Mouse (Mus musculus): ENCODE results near the gene Mad1l1. TPM values are rescaled to one million over a fixed set of nuclear protein-coding genes. Genes with fewer than 3 reads are reported as not detected.

Mad1l1 gene
- polyA plus RNA-seq, 1 experiment, result 18.3 TPM

GRCm38 (mm10) chr5:140052405-140052804, 268.9 kb downstream of the Mad1l1 start:
- Histone ChIP-seq H3K36me3 (ENCODE audit: control insufficient read depth, insufficient read depth, low read length) (no peaks in the 10 kb centered on the region), H3K27ac (ENCODE audit: insufficient read depth, low read length) (no peak overlapping the region), H3K4me3 (ENCODE audit: extremely low read depth, insufficient read depth, insufficient read length) (no peak overlapping the region), H3K27me3 (ENCODE audit: control insufficient read depth, insufficient read depth, low read length) (no peaks in the 10 kb centered on the region), H3K4me1 (ENCODE audit: control insufficient read depth, insufficient read depth, insufficient read length) (0 out of 2 replicates have a peak, but pooled peaks cover 4% of the 10 kb centered on the region)
- TF ChIP-seq POLR2A (IDR thresholded peaks at IDR 0.05; ENCODE audit: low read depth, low read length) (no peak), CTCF (IDR thresholded peaks at IDR 0.05; ENCODE audit: extremely low read depth, insufficient read depth, insufficient read length, insufficient replicate concordance) (no peak)
- DNase-seq (ENCODE audit: low read depth in 1 of 2, low spot score in 2 of 2), result no peak
- 96% methylated on average over 3 of the region's 3 CpGs for WGBS

GRCm38 (mm10) chr5:140045453-140045852, 275.9 kb downstream of the Mad1l1 start:
- Histone ChIP-seq H3K36me3 (ENCODE audit: control insufficient read depth, insufficient read depth, low read length) (no peaks in the 10 kb centered on the region), H3K27ac (ENCODE audit: insufficient read depth, low read length) (no peak overlapping the region), H3K4me1 (ENCODE audit: control insufficient read depth, insufficient read depth, insufficient read length) (no peaks in the 10 kb centered on the region), H3K27me3 (ENCODE audit: control insufficient read depth, insufficient read depth, low read length) (no peaks in the 10 kb centered on the region), H3K4me3 (ENCODE audit: extremely low read depth, insufficient read depth, insufficient read length) (no peak overlapping the region)
- no peak for TF ChIP-seq POLR2A (IDR thresholded peaks at IDR 0.05; ENCODE audit: low read depth, low read length)
- TF ChIP-seq CTCF (IDR thresholded peaks at IDR 0.05; ENCODE audit: extremely low read depth, insufficient read depth, insufficient read length, insufficient replicate concordance), result no peak
- 90% methylated on average over 2 of the region's 2 CpGs for WGBS
- no peak for DNase-seq (ENCODE audit: low read depth in 1 of 2, low spot score in 2 of 2)

DNA sequence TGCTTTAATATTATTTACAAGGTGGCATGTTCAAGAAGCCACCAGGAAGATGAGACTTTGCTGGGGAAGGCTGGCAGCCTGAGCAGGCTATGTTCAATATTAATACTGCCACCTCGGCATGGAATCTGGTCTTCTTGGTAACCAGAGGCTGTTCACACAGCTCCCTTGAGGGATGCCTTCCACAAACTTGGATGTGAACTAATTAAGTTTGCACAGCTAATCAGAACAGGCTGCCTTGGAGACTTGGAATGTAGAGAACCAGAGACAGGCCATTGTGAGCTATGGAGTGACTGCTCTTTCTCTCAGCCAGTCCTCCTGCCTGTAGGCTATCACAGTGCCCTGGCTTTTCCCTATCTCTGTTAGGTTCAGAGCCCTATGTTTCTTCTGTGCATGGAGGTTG, 278.4 kb downstream of the Mad1l1 start:
- TF ChIP-seq POLR2A (IDR thresholded peaks at IDR 0.05; ENCODE audit: low read depth, low read length) (no peak), CTCF (IDR thresholded peaks at IDR 0.05; ENCODE audit: extremely low read depth, insufficient read depth, insufficient read length, insufficient replicate concordance) (no peak)
- no peak overlapping the region for H3K27ac ChIP-seq (ENCODE audit: insufficient read depth, low read length)
- H3K4me1 ChIP-seq (ENCODE audit: control insufficient read depth, insufficient read depth, insufficient read length), result no peaks in the 10 kb centered on the region
- DNase-seq (ENCODE audit: low read depth in 1 of 2, low spot score in 2 of 2), result no peak
- H3K4me3 ChIP-seq (ENCODE audit: extremely low read depth, insufficient read depth, insufficient read length), result no peak overlapping the region
- H3K36me3 ChIP-seq (ENCODE audit: control insufficient read depth, insufficient read depth, low read length), result no peaks in the 10 kb centered on the region
- H3K27me3 ChIP-seq (ENCODE audit: control insufficient read depth, insufficient read depth, low read length), result no peaks in the 10 kb centered on the region
- WGBS, result 95% methylated on average over 1 of the region's 1 CpGs

DNA sequence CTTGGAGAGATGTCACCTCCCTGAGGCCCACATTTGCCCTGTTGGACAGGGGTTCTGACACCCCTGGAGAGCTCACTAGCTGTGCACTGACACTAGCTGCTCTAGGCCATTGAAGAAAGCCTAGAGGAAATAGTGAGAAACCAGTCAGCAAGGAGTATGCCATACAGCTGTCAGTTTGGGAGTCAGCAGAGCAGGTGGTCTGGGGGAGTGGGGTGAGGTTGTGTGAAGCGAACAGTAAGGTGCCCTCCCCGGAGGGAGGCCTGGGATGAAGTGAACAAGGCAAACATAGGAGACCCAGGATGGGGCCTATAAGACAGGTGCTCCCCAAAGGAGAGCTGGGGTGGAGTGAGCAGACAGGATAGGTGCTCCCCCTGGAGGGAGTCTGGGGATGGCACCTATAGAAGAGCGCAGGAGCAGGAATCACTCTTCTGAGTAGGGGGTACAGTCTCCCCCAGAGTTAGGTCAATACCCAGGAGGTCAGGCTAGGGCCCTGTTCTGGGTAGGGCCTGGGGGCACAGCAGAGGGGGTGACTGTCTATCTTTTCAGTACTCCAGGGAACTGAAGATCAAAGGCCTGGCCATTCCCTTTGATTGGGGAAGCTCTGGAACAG, 279.2 kb downstream of the Mad1l1 start:
- TF ChIP-seq POLR2A (IDR thresholded peaks at IDR 0.05; ENCODE audit: low read depth, low read length), result no peak
- no peak for TF ChIP-seq CTCF (IDR thresholded peaks at IDR 0.05; ENCODE audit: extremely low read depth, insufficient read depth, insufficient read length, insufficient replicate concordance)
- 91% methylated on average over 3 of the region's 3 CpGs for WGBS

GRCm38 (mm10) chr5:140041055-140041454, 280.3 kb downstream of the Mad1l1 start:
- Histone ChIP-seq H3K4me1 (ENCODE audit: control insufficient read depth, insufficient read depth, insufficient read length) (no peaks in the 10 kb centered on the region), H3K36me3 (ENCODE audit: control insufficient read depth, insufficient read depth, low read length) (no peaks in the 10 kb centered on the region), H3K27ac (ENCODE audit: insufficient read depth, low read length) (no peak overlapping the region), H3K27me3 (ENCODE audit: control insufficient read depth, insufficient read depth, low read length) (no peaks in the 10 kb centered on the region), H3K4me3 (ENCODE audit: extremely low read depth, insufficient read depth, insufficient read length) (no peak overlapping the region)
- WGBS, result 89% methylated on average over 3 of the region's 3 CpGs
- TF ChIP-seq POLR2A (IDR thresholded peaks at IDR 0.05; ENCODE audit: low read depth, low read length) (no peak), CTCF (IDR thresholded peaks at IDR 0.05; ENCODE audit: extremely low read depth, insufficient read depth, insufficient read length, insufficient replicate concordance) (no peak)
- DNase-seq (ENCODE audit: low read depth in 1 of 2, low spot score in 2 of 2), result no peak

More for the DNA sequence above, 279.2 kb downstream of the Mad1l1 start:
- Histone ChIP-seq H3K27me3 (ENCODE audit: control insufficient read depth, insufficient read depth, low read length) (no peaks in the 10 kb centered on the region), H3K4me1 (ENCODE audit: control insufficient read depth, insufficient read depth, insufficient read length) (no peaks in the 10 kb centered on the region), H3K36me3 (ENCODE audit: control insufficient read depth, insufficient read depth, low read length) (no peaks in the 10 kb centered on the region), H3K4me3 (ENCODE audit: extremely low read depth, insufficient read depth, insufficient read length) (no peak overlapping the region), H3K27ac (ENCODE audit: insufficient read depth, low read length) (no peak overlapping the region)
- no peak for DNase-seq (ENCODE audit: low read depth in 1 of 2, low spot score in 2 of 2)

DNA sequence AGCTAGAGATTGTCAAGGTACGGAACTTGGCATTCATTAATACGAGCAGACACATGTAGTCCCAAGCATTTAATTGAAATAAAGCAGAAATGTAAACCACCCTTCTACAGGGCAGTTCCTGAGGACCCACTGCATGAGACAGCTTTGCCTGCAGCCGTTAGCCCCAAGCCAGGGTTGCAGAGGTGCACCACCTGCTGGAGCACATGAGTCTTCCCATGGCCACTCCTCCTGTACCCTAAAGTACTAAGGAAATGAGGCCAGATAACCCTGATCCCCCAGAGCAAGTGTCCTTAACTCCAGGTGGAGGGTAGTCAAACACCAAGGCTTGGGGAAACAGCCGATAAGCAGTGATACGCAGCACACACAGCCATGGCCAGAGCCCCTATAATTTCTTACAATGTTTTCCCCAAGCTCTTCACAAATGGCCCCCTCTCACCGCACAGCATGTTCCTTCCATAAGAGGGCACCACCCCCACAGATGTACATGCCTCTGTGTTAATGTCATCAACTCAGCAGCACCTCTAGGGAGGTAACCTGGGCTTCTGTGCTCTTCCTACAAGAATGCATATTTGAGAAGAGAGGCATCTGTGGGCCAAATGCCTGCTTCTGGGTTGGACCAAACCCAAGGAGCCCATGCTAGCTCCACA, 283.6 kb downstream of the Mad1l1 start:
- DNase-seq (ENCODE audit: low read depth in 1 of 2, low spot score in 2 of 2), result no peak
- H3K27me3 ChIP-seq (ENCODE audit: control insufficient read depth, insufficient read depth, low read length), result no peaks in the 10 kb centered on the region
- no peaks in the 10 kb centered on the region for H3K36me3 ChIP-seq (ENCODE audit: control insufficient read depth, insufficient read depth, low read length)
- no peak overlapping the region for H3K4me3 ChIP-seq (ENCODE audit: extremely low read depth, insufficient read depth, insufficient read length)
- no peaks in the 10 kb centered on the region for H3K4me1 ChIP-seq (ENCODE audit: control insufficient read depth, insufficient read depth, insufficient read length)
- 85% methylated on average over 6 of the region's 6 CpGs for WGBS
- H3K27ac ChIP-seq (ENCODE audit: insufficient read depth, low read length), result no peak overlapping the region
- TF ChIP-seq POLR2A (IDR thresholded peaks at IDR 0.05; ENCODE audit: low read depth, low read length) (no peak), CTCF (IDR thresholded peaks at IDR 0.05; ENCODE audit: extremely low read depth, insufficient read depth, insufficient read length, insufficient replicate concordance) (no peak)

- H3K27me3 ChIP-seq (ENCODE audit: control insufficient read depth, insufficient read depth, low read length), result no peaks in the 10 kb centered on the region
- H3K27ac ChIP-seq (ENCODE audit: insufficient read depth, low read length), result no peak overlapping the region
- H3K4me1 ChIP-seq (ENCODE audit: control insufficient read depth, insufficient read depth, insufficient read length), result no peaks in the 10 kb centered on the region
- no peaks in the 10 kb centered on the region for H3K36me3 ChIP-seq (ENCODE audit: control insufficient read depth, insufficient read depth, low read length)
- no peak for DNase-seq (ENCODE audit: low read depth in 1 of 2, low spot score in 2 of 2)
- H3K4me3 ChIP-seq (ENCODE audit: extremely low read depth, insufficient read depth, insufficient read length), result no peak overlapping the region
- 94% methylated on average over 3 of the region's 3 CpGs for WGBS
- no peak for TF ChIP-seq POLR2A (IDR thresholded peaks at IDR 0.05; ENCODE audit: low read depth, low read length)
These were observed 285.7 kb downstream of the Mad1l1 start for GRCm38 (mm10) chr5:140035641-140036040.

Data from spleen, adult 2 months (tissue).